Mouse (Mus musculus) megakaryocyte progenitor cell, adult 5-6 weeks (primary cell): ENCODE data around the gene Apbb2. TPM values are rescaled to one million over a fixed set of nuclear protein-coding genes. Genes with fewer than 3 reads are reported as not detected.

Experiments
- ATAC-seq: replicated peaks from 2 replicates; pipeline ENCODE4 v1.8.0; 2016; ENCODE audit warnings: mild to moderate bottlenecking, moderate TSS enrichment, inconsistent platforms; ENCODE audit not compliant: poor library complexity
- total RNA-seq, 2 experiments: library from RNA; stranded (forward) in 1 of 2; stranded (reverse) in 1 of 2; fragments of 157-497, 149-512 nt in 1 of 2; fragments of 200-1000 nt in 1 of 2; gene quantifications; 2 replicates each; pipeline versions ENCODE4 v1.2.3 to v1.2.4; 2015 to 2017

Apbb2 gene
- total RNA-seq, 2 experiments from 2014 or later, result 0.29 to 3.3 TPM

GRCm38 (mm10) chr5:66423466-66423865 lies 195.1 kb downstream of the Apbb2 start:
- no peak for ATAC-seq

GRCm38 (mm10) chr5:66421954-66422353 lies 196.6 kb downstream of the Apbb2 start:
- no peak for ATAC-seq

GRCm38 (mm10) chr5:66421230-66421629 lies 197.4 kb downstream of the Apbb2 start:
- no peak for ATAC-seq

GRCm38 (mm10) chr5:66420011-66420410 lies 198.6 kb downstream of the Apbb2 start:
- ATAC-seq, result no peak

- no peak for ATAC-seq
Observed at GRCm38 (mm10) chr5:66417289-66417688, 201.3 kb downstream of the Apbb2 start.

- no peak for ATAC-seq
Observed at GRCm38 (mm10) chr5:66415700-66416543, 202.7 kb downstream of the Apbb2 start.

GRCm38 (mm10) chr5:66415033-66415697 lies 203.4 kb downstream of the Apbb2 start:
- ATAC-seq, result no peak

GRCm38 (mm10) chr5:66413402-66413801 lies 205.2 kb downstream of the Apbb2 start:
- ATAC-seq, result no peak

- no peak for ATAC-seq
Observed at GRCm38 (mm10) chr5:66412821-66413220, 205.8 kb downstream of the Apbb2 start.

GRCm38 (mm10) chr5:66408546-66408945 lies 210.0 kb downstream of the Apbb2 start:
- no peak for ATAC-seq

- no peak for ATAC-seq
Observed at GRCm38 (mm10) chr5:66407948-66408347, 210.6 kb downstream of the Apbb2 start.

GRCm38 (mm10) chr5:66406431-66406830 lies 212.2 kb downstream of the Apbb2 start:
- no peak for ATAC-seq

GRCm38 (mm10) chr5:66405731-66406399 lies 212.7 kb downstream of the Apbb2 start:
- peak; percentile 14; the same call in 1 of the 2 replicates for ATAC-seq

- ATAC-seq, result no peak
Observed at GRCm38 (mm10) chr5:66405305-66405704, 213.3 kb downstream of the Apbb2 start.

- ATAC-seq, result no peak
Observed at GRCm38 (mm10) chr5:66400563-66400962, 218.0 kb downstream of the Apbb2 start.

- no peak for ATAC-seq
Observed at GRCm38 (mm10) chr5:66399264-66399620, 219.3 kb downstream of the Apbb2 start.

GRCm38 (mm10) chr5:66398530-66399263 lies 219.9 kb downstream of the Apbb2 start:
- ATAC-seq, result no peak

- no peak for ATAC-seq
Observed at GRCm38 (mm10) chr5:66393767-66394446, 224.7 kb downstream of the Apbb2 start.

GRCm38 (mm10) chr5:66392861-66393529 lies 225.6 kb downstream of the Apbb2 start:
- ATAC-seq, result no peak

- ATAC-seq, result no peak
Observed at GRCm38 (mm10) chr5:66391771-66392170, 226.8 kb downstream of the Apbb2 start.
